Mouse (Mus musculus) heart, postnatal 0 days (tissue): ENCODE data around the gene Cfap45.

ENCODE experiments used
- CTCF ChIP-seq: IDR thresholded peaks from 2 replicates; pipeline ENCODE4 v1.5.1; 2016; ENCODE audit warnings: antibody characterized with exemption, control low read depth, low read depth
- EP300 ChIP-seq: IDR thresholded peaks from 2 replicates; pipeline ENCODE4 v1.6.1; 2016; ENCODE audit warnings: antibody characterized with exemption, low read depth

- TF ChIP-seq CTCF (peak; percentile 20; the same call in 1 of the 2 replicates), EP300 (peak; percentile 89)
Measured at GRCm38 (mm10) chr1:172525027-172525764, 4.6 kb downstream of the Cfap45 start.
